Comparison of ENCODE assay signal across 13 mouse cellular contexts in the genomic region with DNA sequence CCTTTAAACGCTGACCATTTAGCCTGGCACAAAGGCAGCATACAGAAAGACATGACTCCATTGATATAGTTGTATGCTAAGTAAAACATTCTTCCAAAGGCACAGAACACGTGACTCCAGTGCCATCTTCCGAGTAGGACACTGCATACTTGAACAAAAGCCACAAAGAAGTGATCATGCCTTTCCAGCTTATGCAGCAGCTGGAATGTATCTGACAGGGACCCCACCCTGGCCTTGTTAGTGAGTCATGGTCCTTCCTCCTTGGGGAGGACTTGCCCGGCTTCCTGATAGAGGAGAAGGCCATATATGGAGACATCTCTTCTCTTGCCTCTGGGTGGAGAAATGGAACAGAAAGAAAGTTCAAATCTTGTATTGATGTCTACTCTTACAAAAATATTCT.
A peak's percentile ranks its signal among the peaks of the same experiment; 100 is the strongest.
DNase-seq lines count a peak whose midpoint lies in the region; ATAC-seq and TF ChIP-seq lines count a peak whose summit lies in the region.
"Had no signal": no experiment of that assay in that cellular context is flagged by ENCODE, and none has a peak within 500 bp of the region (broad histone marks: within the 10 kb centered on the region; RNA-seq: fewer than 3 reads in every experiment).

No protein-coding gene starts in this region.

- no peak for ATAC-seq in megakaryocyte progenitor cell, adult 5-6 weeks (replicated peaks; ENCODE audit: poor library complexity)
- ATAC-seq: liver, postnatal 0 days had no signal

- no peaks in the 10 kb centered on the region for H3K36me3 ChIP-seq in heart, embryonic 10.5 days

- H3K27me3 ChIP-seq in heart, embryonic 10.5 days (ENCODE audit: insufficient read depth, poor library complexity, severe bottlenecking) = no peaks in the 10 kb centered on the region
- H3K27me3 ChIP-seq: CH12.LX had no signal

- intact Hi-C loops in left cerebral cortex, adult 2 months (cut with DNase I) = loop anchor here (5.0 to 10.0 kb wide), 3 partner anchors 263 to 739 kb away; no protein-coding TSS in a partner anchor

- WGBS in heart, embryonic 10.5 days = 62% methylated on average over 4 of the region's 4 CpGs

- peak; percentile 44 to 61 for DNase-seq in heart, adult 18-20 months
- DNase-seq in heart, embryonic 10.5 days (ENCODE audit: low spot score) = no peak
- DNase-seq in 3T3-L1 (ENCODE audit: low read depth, low spot score) (peak; percentile 93), adipocyte (ENCODE audit: low spot score) (peak; percentile 4)
- peak; percentile 10 for DNase-seq in lung, postnatal 10 days
- no peak for DNase-seq in left cerebral cortex, adult 2 months (ENCODE audit: extremely low spot score in 1 of 2, low spot score in 2 of 2)
- no peak for DNase-seq in cerebellum, adult 9-11 months
- DNase-seq: adrenal gland, postnatal 10 days; cerebellum, adult 2 months; left cerebral cortex, postnatal 4 days; liver, postnatal 0 days had no signal

- H3K4me3 ChIP-seq in heart, embryonic 10.5 days = no peak overlapping the region
- H3K4me3 ChIP-seq in left cerebral cortex, adult 2 months = no peak overlapping the region

- H3K27ac ChIP-seq in heart, embryonic 10.5 days = no peak overlapping the region
- no peak overlapping the region for H3K27ac ChIP-seq in left cerebral cortex, adult 2 months

- TF ChIP-seq CTCF in left cerebral cortex, adult 2 months (IDR thresholded peaks at IDR 0.05) = no peak

- H3K9me3 ChIP-seq in heart, embryonic 10.5 days = no peaks in the 10 kb centered on the region

- H3K4me1 ChIP-seq in heart, embryonic 10.5 days = no peaks in the 10 kb centered on the region

Comparison
In these comparisons a context has a peak if more than half of its experiments do, and no peak if none do; other contexts are left out.
1. DNase-seq: peak in heart, adult 18-20 months (2 of 2), 3T3-L1 (single experiment), adipocyte (single experiment) and lung, postnatal 10 days (single experiment); none in heart, embryonic 10.5 days (single experiment), left cerebral cortex, adult 2 months (0 of 2) and cerebellum, adult 9-11 months (single experiment).